Mouse (Mus musculus) adrenal gland, postnatal 14 days (tissue): ENCODE measurements at regions not wholly inside any gene's neighbourhood (a gene's known extent, or its start where the extent isn't known, plus 50 kb on each side); places are given as distances from the start of the nearest gene placed in this dataset.
"Not testable (repeated sequence)": the region's sequence is repeated elsewhere in the genome, so short reads cannot be mapped to it uniquely, and the experiment has no call there.

ENCODE experiments used
- DNase-seq: peaks from one replicate; pipeline ENCODE4 v3.0.0; 2021; ENCODE audit warnings: mixed read lengths

DNA sequence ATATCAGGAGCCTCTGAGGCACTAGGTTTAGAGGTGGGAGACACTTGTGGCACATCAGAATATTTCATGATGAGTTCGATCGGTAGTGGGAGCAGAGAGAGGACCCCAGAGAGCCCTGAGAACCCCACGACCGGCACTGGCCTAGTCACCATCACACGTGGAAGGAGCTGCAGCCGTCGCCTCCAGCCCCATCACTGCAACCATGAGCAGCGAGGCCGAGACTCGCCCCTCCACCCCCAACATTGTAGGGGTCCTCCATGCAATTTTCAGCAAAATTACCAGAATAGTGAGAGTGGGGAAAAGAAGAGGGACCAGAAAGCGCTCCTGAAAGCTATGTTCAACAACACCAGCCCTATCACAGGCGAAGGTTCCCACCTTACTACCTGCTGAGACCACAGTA, 297.0 kb downstream of the Edem1 start:
- DNase-seq, result no peak

GRCm38 (mm10) chr6:109127203-109127602, 298.8 kb downstream of the Edem1 start:
- no peak for DNase-seq

DNA sequence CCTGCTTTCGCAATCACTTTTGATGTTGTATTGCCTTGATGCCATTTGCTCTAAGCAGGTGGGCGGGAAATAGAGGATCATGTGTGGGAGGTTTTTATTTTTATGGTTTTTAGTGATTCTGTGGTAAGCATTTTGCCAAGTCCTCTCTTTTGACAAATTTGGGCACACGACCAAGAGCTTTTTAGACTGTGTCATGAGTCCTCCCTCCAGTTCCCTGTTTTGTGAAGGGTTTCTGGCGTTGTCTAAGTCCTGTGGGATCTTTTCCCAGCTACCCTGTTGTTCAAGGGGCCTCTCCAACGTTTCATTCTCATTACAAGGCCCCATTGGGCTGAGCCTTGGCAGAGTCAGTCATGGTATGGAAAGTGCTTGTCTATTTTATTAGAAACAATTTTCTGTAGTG, 317.7 kb downstream of the Edem1 start:
- no peak for DNase-seq

DNA sequence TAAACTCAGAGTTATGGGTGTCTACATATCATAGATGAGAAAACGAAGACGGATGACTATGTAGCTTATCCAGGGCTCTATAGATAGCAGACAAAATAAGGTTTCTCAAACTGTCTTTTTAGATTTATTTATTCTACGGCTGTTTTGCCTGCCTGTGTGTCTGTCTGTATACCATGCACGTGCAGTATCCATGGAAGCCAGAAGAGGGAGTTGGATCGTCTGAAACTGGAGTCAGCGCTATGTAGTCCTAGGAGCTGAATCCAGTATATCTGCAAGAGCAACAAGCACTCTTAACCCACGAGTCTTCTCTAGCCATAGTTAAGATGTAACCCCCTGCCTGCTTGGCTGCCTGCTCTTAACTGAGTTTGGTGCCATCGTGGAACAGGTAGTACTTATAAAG, 320.6 kb downstream of the Edem1 start:
- no peak for DNase-seq

- DNase-seq, result peak; percentile 81
These were observed 321.8 kb downstream of the Edem1 start for GRCm38 (mm10) chr6:109150023-109150911.

- no peak for DNase-seq
These were observed 322.4 kb downstream of the Edem1 start for GRCm38 (mm10) chr6:109150912-109151256.

GRCm38 (mm10) chr6:109153624-109154023, 325.2 kb downstream of the Edem1 start:
- no peak for DNase-seq

- DNase-seq, result no peak
These were observed 331.1 kb downstream of the Edem1 start for GRCm38 (mm10) chr6:109159561-109159960.

- DNase-seq, result no peak
These were observed 339.0 kb downstream of the Edem1 start for GRCm38 (mm10) chr6:109167439-109167838.

GRCm38 (mm10) chr6:109172104-109172850, 343.8 kb downstream of the Edem1 start:
- no peak for DNase-seq

GRCm38 (mm10) chr6:109173015-109173414, 344.6 kb downstream of the Edem1 start:
- DNase-seq, result no peak

GRCm38 (mm10) chr6:109176876-109177275, 348.4 kb downstream of the Edem1 start:
- DNase-seq, result no peak

GRCm38 (mm10) chr6:109182878-109183277, 354.4 kb downstream of the Edem1 start:
- DNase-seq, result no peak

GRCm38 (mm10) chr6:109193061-109193460, 364.6 kb downstream of the Edem1 start:
- DNase-seq, result not testable (repeated sequence)

DNA sequence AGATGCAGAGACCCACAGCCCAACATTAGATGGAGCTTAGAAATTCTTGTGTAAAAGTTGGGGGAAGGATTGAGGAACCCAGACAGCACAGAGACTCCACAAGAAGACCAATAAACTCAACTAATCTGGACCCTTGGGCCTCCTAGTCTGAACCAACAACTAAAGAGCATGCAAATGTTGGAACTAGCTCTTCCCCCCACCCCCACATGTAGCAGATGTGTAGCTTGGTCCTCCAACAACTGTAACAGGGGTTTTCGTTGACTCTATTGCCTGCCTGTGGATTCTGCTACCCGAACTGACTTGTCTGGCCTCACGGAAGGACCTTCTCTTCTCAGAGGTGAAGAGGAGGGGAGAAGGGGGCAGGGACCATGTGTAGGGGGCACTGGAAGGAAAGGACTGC, 365.2 kb downstream of the Edem1 start:
- DNase-seq, result no peak

DNA sequence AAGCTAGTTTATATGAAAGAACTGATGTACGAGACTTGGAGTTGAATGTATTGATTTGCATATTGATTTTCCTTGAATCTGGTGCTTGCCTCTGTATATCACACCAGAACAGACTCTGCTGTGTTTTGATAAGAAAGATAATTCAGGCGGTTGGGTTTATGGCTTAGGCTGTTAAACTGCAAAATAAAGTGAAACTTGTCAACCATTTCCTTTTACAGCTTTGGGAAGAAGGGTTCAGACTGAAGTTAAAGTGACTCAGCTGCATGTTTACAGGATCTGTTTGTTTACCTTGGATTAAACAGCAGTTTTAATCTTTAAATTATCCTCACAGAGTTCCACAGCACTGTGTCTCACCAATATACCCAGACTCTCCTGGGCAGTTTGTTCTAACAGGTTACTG, 381.3 kb downstream of the Edem1 start:
- DNase-seq, result no peak

DNA sequence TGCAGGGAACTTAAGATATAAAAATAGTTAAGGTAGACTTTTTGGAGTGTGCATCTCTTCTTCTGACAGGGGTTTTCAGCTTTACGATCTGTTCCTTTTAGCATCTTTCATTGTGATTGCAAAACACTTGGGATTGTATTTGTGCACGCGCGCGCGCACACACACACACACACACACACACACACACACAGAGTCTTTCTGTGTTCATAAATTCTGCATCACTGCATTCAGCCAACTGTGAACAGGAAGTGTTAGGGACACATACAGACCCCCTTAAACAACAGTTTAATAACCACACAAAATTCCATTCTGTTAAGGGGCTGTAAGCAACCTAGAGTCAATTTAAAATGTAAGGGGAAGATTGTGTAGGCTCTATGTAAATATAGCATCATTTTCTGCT, 401.9 kb downstream of the Edem1 start:
- DNase-seq, result no peak

GRCm38 (mm10) chr6:109233426-109233825, 405.0 kb downstream of the Edem1 start:
- no peak for DNase-seq

- DNase-seq, result no peak
These were observed 417.2 kb downstream of the Edem1 start for GRCm38 (mm10) chr6:109245666-109246065.

DNA sequence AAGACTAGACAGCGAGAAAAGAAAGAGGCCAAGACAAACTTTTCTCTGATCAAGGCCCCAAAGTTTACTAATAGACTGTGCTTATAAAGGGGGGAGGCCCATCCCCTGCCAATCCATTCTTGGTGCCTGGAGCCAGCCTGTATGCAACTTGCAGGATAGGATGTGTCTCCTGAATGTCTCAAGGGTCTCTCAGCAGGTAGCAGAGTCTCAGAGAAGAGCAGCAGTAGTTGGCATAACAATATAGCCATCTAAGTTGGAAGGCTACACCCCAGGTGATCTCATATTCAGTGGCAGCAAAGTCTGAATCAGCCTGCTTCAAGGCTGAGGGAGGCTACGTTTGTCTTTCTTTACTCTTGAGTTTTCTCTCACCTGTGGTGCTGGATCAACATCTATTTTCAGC, 418.1 kb downstream of the Edem1 start:
- DNase-seq, result not testable (repeated sequence)
